Mouse (Mus musculus): ENCODE measurements around the gene Pmm1. TPM values are rescaled to one million over a fixed set of nuclear protein-coding genes. Genes with fewer than 3 reads are reported as not detected.
"Not testable (repeated sequence)": the region's sequence is repeated elsewhere in the genome, so short reads cannot be mapped to it uniquely, and the experiment has no call there.

Pmm1 gene
- polyA plus RNA-seq, 1 experiment from 2014 or later: 40.6 TPM

DNA sequence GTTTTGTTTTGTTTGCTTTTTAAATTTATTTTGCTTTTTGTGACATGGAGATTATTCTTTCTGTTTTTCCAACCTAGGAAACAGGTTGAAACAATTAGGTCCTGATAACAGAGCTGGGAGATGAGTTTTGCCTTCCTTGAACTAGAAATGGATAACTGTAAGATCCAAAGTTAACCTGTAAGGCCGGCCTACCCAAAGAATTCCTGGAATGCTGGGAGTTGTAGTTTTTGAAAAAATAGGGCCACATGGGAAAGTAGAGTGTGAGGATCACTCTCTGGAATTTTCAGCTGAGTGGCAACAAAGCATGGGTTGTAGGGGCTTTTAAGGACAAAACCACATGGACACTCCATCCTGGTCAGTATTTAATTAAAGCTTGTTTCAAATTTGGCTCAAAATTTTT lies 21.4 kb upstream of the Pmm1 start:
- no peak for DNase-seq (ENCODE audit: low spot score)
- Histone ChIP-seq H3K27me3 (replicated peaks; ENCODE audit: control insufficient read depth, insufficient read depth, low read length) (no peaks in the 10 kb centered on the region), H3K4me2 (no peak overlapping the region), H3K9me3 (ENCODE audit: control insufficient read depth, low read length) (no peaks in the 10 kb centered on the region), H3K27ac (ENCODE audit: low read depth, low read length) (no peak overlapping the region), H3K36me3 (ENCODE audit: control insufficient read depth, insufficient read depth, low read length) (no peaks in the 10 kb centered on the region), H3K4me1 (replicated peaks; ENCODE audit: control insufficient read depth, insufficient read depth, low read length) (no peaks in the 10 kb centered on the region), H3K9ac (ENCODE audit: low read depth, low read length) (no peak overlapping the region), H3K4me3 (ENCODE audit: low read depth, low read length) (no peak overlapping the region)
- WGBS: 46% methylated on average over 1 of the region's 1 CpGs
- no peak for ATAC-seq (replicated peaks; ENCODE audit: low FRiP score)

DNA sequence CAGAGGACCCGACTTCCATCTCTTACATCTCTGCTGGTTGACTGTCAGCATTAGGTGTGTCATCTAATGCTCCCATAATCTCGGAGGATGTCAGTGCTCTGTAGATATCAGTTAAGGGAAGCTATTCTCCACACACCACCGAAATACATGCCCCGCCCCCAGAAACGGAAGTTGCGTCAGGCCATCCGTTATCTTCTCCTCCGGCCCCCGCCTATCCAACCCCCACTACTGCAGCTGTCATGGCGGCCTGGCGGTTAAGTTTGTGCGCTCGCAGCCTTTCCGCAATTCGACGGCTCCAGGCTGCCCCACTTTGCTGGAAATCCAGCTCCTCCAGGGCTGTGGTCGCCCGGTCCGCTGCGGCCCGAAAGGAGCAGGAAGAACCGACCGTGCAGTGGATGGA lies 19.6 kb upstream of the Pmm1 start, which contains the start of gene 1700029P11Rik:
TSS of gene 1700029P11Rik (plus strand) at position 220 of the 400 bp plus-strand sequence.
- H3K9me3 ChIP-seq (ENCODE audit: control insufficient read depth, low read length): peaks cover 1% of the 10 kb centered on the region; the same call in 1 of the 2 replicates
- DNase-seq (ENCODE audit: low spot score) (no peak), ATAC-seq (replicated peaks; ENCODE audit: low FRiP score) (no peak)
- H3K9ac ChIP-seq (ENCODE audit: low read depth, low read length): no peak within 1 kb of the TSS
- 89% methylated on average over 23 of the region's 23 CpGs for WGBS
- no peak within 1 kb of the TSS for H3K4me2 ChIP-seq
- H3K4me3 ChIP-seq (ENCODE audit: low read depth, low read length): no peak within 1 kb of the TSS
- no peaks in the 10 kb centered on the region for H3K4me1 ChIP-seq (replicated peaks; ENCODE audit: control insufficient read depth, insufficient read depth, low read length)
- H3K36me3 ChIP-seq (ENCODE audit: control insufficient read depth, insufficient read depth, low read length): no peaks in the 10 kb centered on the region
- H3K27me3 ChIP-seq (replicated peaks; ENCODE audit: control insufficient read depth, insufficient read depth, low read length): no peaks in the 10 kb centered on the region
- no peak within 1 kb of the TSS for H3K27ac ChIP-seq (ENCODE audit: low read depth, low read length)

DNA sequence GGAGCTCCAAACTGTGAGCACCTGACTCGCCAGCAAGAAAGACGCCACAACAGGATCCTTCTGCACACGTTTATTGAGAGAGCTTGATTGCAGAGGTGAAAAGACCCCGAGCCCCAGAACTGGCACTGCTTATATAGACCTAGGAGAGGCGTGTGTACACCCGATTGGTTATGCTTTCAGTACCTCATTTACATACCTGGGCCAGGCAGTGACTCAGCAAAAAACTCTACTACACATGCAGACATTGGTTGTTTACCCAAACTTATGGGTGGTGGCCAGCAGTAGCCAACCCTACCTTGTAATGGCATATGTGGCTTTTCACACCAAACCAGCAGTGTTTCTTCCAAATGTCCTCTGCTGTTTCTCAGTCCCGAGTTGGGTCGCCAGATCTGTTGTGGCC lies 14.4 kb upstream of the Pmm1 start:
- not testable (repeated sequence) for H3K36me3 ChIP-seq (ENCODE audit: control insufficient read depth, insufficient read depth, low read length); H3K4me2 ChIP-seq; H3K27ac ChIP-seq (ENCODE audit: low read depth, low read length); H3K27me3 ChIP-seq (replicated peaks; ENCODE audit: control insufficient read depth, insufficient read depth, low read length); H3K4me3 ChIP-seq (ENCODE audit: low read depth, low read length); H3K9me3 ChIP-seq (ENCODE audit: control insufficient read depth, low read length); H3K9ac ChIP-seq (ENCODE audit: low read depth, low read length); DNase-seq (ENCODE audit: low spot score); ATAC-seq (replicated peaks; ENCODE audit: low FRiP score); H3K4me1 ChIP-seq (replicated peaks; ENCODE audit: control insufficient read depth, insufficient read depth, low read length)
- 90% methylated on average over 8 of the region's 8 CpGs for WGBS

DNA sequence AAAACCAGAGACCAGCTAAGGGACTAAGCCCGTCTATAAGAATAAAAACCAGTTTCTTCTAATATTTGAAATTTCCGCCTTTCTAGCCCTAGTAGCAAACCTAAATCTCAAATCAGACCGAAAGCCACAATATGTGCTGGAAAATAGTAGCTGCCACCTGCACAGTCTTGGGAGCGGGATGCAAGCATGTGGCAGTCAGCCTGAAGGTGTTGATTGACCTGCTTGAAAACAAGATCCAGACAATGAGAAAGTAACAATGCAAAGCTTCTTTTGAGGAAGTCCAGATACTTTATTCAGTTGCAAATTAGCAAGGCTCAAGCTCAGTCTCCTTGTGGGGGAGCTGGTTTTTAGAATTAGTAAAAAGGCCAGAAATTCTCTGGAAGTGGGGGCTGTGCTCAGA lies 9.8 kb upstream of the Pmm1 start:
- not testable (repeated sequence) for H3K27me3 ChIP-seq (replicated peaks; ENCODE audit: control insufficient read depth, insufficient read depth, low read length); ATAC-seq (replicated peaks; ENCODE audit: low FRiP score); H3K4me2 ChIP-seq; H3K4me1 ChIP-seq (replicated peaks; ENCODE audit: control insufficient read depth, insufficient read depth, low read length); H3K9me3 ChIP-seq (ENCODE audit: control insufficient read depth, low read length); H3K27ac ChIP-seq (ENCODE audit: low read depth, low read length); H3K4me3 ChIP-seq (ENCODE audit: low read depth, low read length); DNase-seq (ENCODE audit: low spot score); H3K9ac ChIP-seq (ENCODE audit: low read depth, low read length); H3K36me3 ChIP-seq (ENCODE audit: control insufficient read depth, insufficient read depth, low read length)
- WGBS: 87% methylated on average over 4 of the region's 4 CpGs

DNA sequence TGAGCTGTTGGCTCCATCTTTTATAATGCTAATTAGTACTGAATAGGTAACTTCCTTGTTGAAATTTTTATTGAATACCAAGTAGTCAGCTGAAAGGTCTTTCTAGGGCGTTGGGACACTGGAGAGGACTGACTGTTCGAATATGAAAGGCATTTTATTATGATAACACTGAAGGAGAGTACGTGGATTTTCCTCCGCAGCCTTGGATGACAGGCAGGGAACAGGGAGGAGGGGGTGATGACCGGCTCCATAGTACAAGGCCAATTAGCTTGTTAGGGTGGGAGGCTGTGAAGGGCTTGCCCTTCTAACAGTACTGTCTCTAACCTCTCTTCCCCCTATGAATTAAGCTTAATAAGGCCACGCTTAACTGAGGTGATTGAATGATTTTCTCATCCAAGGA lies 8.9 kb upstream of the Pmm1 start:
- not testable (repeated sequence) for H3K9ac ChIP-seq (ENCODE audit: low read depth, low read length); H3K9me3 ChIP-seq (ENCODE audit: control insufficient read depth, low read length); H3K4me2 ChIP-seq; DNase-seq (ENCODE audit: low spot score); H3K27me3 ChIP-seq (replicated peaks; ENCODE audit: control insufficient read depth, insufficient read depth, low read length); H3K4me3 ChIP-seq (ENCODE audit: low read depth, low read length); ATAC-seq (replicated peaks; ENCODE audit: low FRiP score); H3K36me3 ChIP-seq (ENCODE audit: control insufficient read depth, insufficient read depth, low read length); H3K4me1 ChIP-seq (replicated peaks; ENCODE audit: control insufficient read depth, insufficient read depth, low read length); H3K27ac ChIP-seq (ENCODE audit: low read depth, low read length)
- WGBS: 74% methylated on average over 6 of the region's 6 CpGs

DNA sequence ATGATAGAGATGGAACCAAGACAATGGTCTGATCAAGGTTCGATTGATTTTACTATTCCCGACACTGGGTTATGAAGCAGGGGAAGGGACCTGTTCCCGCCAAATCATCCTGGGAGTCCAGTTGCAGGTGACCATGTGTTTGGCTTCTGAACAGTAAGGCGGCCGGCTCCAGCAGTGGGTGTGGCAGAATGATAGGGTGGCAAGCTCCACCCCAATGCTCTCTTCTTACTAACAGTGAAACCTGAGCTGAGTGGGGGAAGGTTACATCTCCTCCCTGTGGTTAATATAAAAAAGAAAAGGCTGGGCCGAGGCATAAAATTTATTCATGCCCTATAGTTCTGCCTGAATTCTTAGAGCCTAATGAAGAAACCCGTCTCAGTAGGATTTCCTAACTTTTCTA lies 8.4 kb upstream of the Pmm1 start:
- WGBS: 53% methylated on average over 7 of the region's 7 CpGs
- H3K36me3 ChIP-seq (ENCODE audit: control insufficient read depth, insufficient read depth, low read length): no peaks in the 10 kb centered on the region
- H3K9me3 ChIP-seq (ENCODE audit: control insufficient read depth, low read length): no peaks in the 10 kb centered on the region
- H3K4me2 ChIP-seq: no peak overlapping the region
- H3K27me3 ChIP-seq (replicated peaks; ENCODE audit: control insufficient read depth, insufficient read depth, low read length): no peaks in the 10 kb centered on the region
- H3K27ac ChIP-seq (ENCODE audit: low read depth, low read length): no peak overlapping the region; the same call in 1 of the 2 replicates
- peak; percentile 74; the same call in 1 of the 2 replicates for ATAC-seq (replicated peaks; ENCODE audit: low FRiP score)
- 0 out of 2 replicates have a peak, but pooled peaks cover 2% of the 10 kb centered on the region for H3K4me1 ChIP-seq (replicated peaks; ENCODE audit: control insufficient read depth, insufficient read depth, low read length)
- H3K9ac ChIP-seq (ENCODE audit: low read depth, low read length): no peak overlapping the region
- DNase-seq (ENCODE audit: low spot score): no peak
- no peak overlapping the region for H3K4me3 ChIP-seq (ENCODE audit: low read depth, low read length)

DNA sequence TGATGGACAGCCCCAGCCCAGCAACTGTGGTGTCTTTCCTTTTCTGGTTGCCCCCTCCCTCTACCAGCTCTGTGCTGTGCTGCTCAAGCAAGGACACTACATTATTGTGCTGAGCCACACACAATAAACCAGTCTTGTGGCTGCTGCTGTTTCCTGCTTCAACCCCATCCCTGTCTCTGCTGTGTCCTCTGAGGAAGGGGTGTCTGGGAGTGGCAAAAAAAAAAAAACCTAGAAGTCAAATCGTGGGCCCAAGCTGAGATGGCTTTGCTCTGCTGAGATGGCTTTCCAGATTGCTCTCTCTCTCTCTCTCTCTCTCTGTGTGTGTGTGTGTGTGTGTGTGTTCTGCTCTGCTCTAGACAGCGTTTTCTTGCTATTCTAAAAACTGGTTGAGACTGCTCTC lies 7.7 kb upstream of the Pmm1 start:
- ATAC-seq (replicated peaks; ENCODE audit: low FRiP score) (no peak), DNase-seq (ENCODE audit: low spot score) (no peak)
- WGBS: 50% methylated on average over 2 of the region's 2 CpGs
- H3K4me3 ChIP-seq (ENCODE audit: low read depth, low read length): no peak overlapping the region
- no peak overlapping the region for H3K4me2 ChIP-seq
- H3K27ac ChIP-seq (ENCODE audit: low read depth, low read length): no peak overlapping the region
- H3K9ac ChIP-seq (ENCODE audit: low read depth, low read length): no peak overlapping the region
- no peaks in the 10 kb centered on the region for H3K36me3 ChIP-seq (ENCODE audit: control insufficient read depth, insufficient read depth, low read length)
- 0 out of 2 replicates have a peak, but pooled peaks cover 2% of the 10 kb centered on the region for H3K4me1 ChIP-seq (replicated peaks; ENCODE audit: control insufficient read depth, insufficient read depth, low read length)
- H3K9me3 ChIP-seq (ENCODE audit: control insufficient read depth, low read length): no peaks in the 10 kb centered on the region
- H3K27me3 ChIP-seq (replicated peaks; ENCODE audit: control insufficient read depth, insufficient read depth, low read length): no peaks in the 10 kb centered on the region

DNA sequence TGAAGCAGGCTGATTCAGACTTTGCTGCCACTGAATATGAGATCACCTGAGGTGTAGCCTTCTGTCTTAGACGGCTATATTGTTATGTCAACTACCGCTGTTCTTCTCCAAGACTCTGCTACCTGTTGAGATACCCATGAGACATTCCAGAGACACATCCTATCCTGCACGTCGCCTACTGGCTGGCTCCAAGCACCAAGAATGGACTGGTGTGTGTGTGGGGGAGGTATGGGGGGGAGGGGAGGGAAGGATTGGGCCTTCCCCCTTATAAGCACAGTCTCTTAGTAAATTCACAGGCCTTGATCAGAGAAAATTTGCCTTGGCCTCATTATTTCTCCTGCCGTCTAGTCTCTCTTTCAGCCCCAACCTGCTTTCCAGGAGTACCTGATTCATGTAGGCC lies 7.1 kb upstream of the Pmm1 start:
- 92% methylated on average over 5 of the region's 5 CpGs for WGBS
- Histone ChIP-seq H3K4me1 (replicated peaks; ENCODE audit: control insufficient read depth, insufficient read depth, low read length) (0 out of 2 replicates have a peak, but pooled peaks cover 2% of the 10 kb centered on the region), H3K27ac (ENCODE audit: low read depth, low read length) (no peak overlapping the region), H3K4me2 (no peak overlapping the region), H3K36me3 (ENCODE audit: control insufficient read depth, insufficient read depth, low read length) (no peaks in the 10 kb centered on the region), H3K4me3 (ENCODE audit: low read depth, low read length) (no peak overlapping the region), H3K27me3 (replicated peaks; ENCODE audit: control insufficient read depth, insufficient read depth, low read length) (no peaks in the 10 kb centered on the region), H3K9ac (ENCODE audit: low read depth, low read length) (no peak overlapping the region), H3K9me3 (ENCODE audit: control insufficient read depth, low read length) (no peaks in the 10 kb centered on the region)
- ATAC-seq (replicated peaks; ENCODE audit: low FRiP score): no peak
- no peak for DNase-seq (ENCODE audit: low spot score)

DNA sequence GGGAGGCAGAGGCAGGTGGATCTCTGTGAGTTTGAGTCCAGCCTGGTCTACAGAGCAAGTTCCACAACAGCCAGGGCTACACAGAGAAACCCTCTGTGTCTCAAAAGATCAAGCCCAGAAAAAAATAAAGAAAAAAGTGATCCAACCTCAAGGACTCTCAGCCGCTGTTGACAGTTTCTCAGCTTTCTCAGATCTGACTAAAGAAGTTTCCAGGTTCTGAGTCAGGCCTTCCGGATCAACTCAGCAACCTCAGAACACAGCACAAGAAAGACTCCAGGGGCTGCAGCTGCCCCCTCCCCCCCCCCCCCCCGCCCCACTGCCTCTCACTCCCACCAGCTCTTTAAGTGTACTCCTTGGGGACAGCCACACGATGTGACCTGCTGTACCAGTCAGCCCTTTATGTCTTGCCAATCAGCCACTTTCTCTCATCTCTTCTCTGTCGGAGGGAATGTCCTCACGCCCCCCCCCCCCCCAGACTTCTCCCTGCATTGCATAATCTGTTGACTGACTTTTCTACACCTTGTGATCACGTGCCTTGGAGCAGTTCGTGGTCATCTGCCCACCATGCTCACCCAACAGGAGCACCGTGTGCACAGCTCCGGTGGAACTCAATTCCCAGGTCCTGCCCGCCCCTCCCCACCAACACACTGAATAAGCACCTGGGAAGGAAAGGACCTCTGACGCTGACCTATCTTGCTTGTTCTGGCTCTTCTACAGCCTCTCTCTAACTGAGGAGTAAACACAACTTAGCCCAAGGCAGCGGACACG lies 5.5 kb upstream of the Pmm1 start:
- no peak for ATAC-seq (replicated peaks; ENCODE audit: low FRiP score)
- no peaks in the 10 kb centered on the region for H3K36me3 ChIP-seq (ENCODE audit: control insufficient read depth, insufficient read depth, low read length)
- no peak overlapping the region for H3K27ac ChIP-seq (ENCODE audit: low read depth, low read length)
- H3K4me1 ChIP-seq (replicated peaks; ENCODE audit: control insufficient read depth, insufficient read depth, low read length): 0 out of 2 replicates have a peak, but pooled peaks cover 2% of the 10 kb centered on the region
- no peak overlapping the region for H3K9ac ChIP-seq (ENCODE audit: low read depth, low read length)
- H3K4me2 ChIP-seq: no peak overlapping the region
- 68% methylated on average over 12 of the region's 14 CpGs for WGBS
- DNase-seq (ENCODE audit: low spot score): no peak
- H3K4me3 ChIP-seq (ENCODE audit: low read depth, low read length): no peak overlapping the region
- no peaks in the 10 kb centered on the region for H3K27me3 ChIP-seq (replicated peaks; ENCODE audit: control insufficient read depth, insufficient read depth, low read length)
- H3K9me3 ChIP-seq (ENCODE audit: control insufficient read depth, low read length): no peaks in the 10 kb centered on the region
